Mouse (Mus musculus): Measurements from ENCODE around the gene Dpm2. TPM values are rescaled to one million over a fixed set of nuclear protein-coding genes. Genes with fewer than 3 reads are reported as not detected.

Gene Dpm2
- total and polyA plus RNA-seq, 2 experiments from 2014 or later, result 64.1 to 146 TPM

- Histone ChIP-seq H3K27ac (no peak overlapping the region), H3K4me2 (ENCODE audit: low read depth, low read length) (no peak overlapping the region), H3K9me3 (ENCODE audit: low read length) (no peaks in the 10 kb centered on the region), H3K9ac (replicated peaks; ENCODE audit: low read length) (no peak overlapping the region), H3K36me3 (ENCODE audit: insufficient read depth, low read length) (no peaks in the 10 kb centered on the region), H3K4me3 (ENCODE audit: low read length) (no peak overlapping the region), H3K27me3 (ENCODE audit: insufficient read depth, low read length) (no peaks in the 10 kb centered on the region), H3K4me1 (ENCODE audit: insufficient read depth, low read length) (peaks cover 16% of the 10 kb centered on the region; the same call in 1 of the 2 replicates)
- DNase-seq (ENCODE audit: low spot score), result no peak
- no peak for ATAC-seq
- WGBS, result 94% methylated on average over 5 of the region's 5 CpGs
- no peak for TF ChIP-seq CTCF (IDR thresholded peaks at IDR 0.05; ENCODE audit: low read depth)
These were observed 23.3 kb upstream of the Dpm2 start for GRCm38 (mm10) chr2:32547380-32547779.

DNA sequence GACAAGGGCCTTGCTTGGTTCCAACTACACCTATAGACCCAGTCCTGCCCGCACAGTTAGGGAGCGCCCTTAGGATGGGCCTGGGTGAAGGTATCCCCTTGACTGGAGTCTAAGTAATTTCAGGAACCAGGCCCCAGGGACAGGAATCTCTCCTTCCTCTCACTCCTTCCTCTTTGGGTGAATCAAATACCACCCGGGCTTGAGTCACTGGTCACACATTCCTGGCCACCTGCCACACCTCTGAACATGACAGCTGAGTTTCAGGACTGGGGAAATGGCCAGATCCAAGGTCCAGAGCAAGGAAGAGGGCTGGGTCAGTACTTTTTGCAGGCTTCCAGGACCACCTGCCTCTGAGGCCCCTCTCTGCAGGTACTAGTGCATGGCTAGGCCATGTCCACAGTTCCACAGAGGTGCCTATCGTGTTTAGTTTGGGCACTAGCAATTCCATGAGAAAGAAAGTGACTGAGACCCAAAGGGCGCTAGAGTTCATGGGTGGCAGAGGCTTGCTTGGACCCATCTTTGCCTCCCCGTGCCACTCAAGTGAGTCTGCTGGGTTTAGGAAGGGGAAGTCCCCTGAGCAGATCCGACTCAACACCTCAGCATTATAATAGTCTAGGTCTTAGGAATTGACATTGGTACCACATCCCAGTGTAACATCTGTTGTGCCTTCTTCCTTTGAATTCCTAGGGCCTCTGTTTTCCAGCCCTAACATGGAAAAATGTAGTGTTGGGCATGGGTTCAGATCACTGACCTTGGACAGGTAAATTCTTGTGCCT lies 22.5 kb upstream of the Dpm2 start:
- 90% methylated on average over 7 of the region's 7 CpGs for WGBS
- ATAC-seq, result no peak
- Histone ChIP-seq H3K4me1 (ENCODE audit: insufficient read depth, low read length) (peaks cover 8% of the 10 kb centered on the region; the same call in 1 of the 2 replicates), H3K9me3 (ENCODE audit: low read length) (no peaks in the 10 kb centered on the region), H3K4me2 (ENCODE audit: low read depth, low read length) (no peak overlapping the region), H3K9ac (replicated peaks; ENCODE audit: low read length) (no peak overlapping the region), H3K27ac (no peak overlapping the region), H3K4me3 (ENCODE audit: low read length) (no peak overlapping the region), H3K36me3 (ENCODE audit: insufficient read depth, low read length) (no peaks in the 10 kb centered on the region), H3K27me3 (ENCODE audit: insufficient read depth, low read length) (no peaks in the 10 kb centered on the region)
- no peak for DNase-seq (ENCODE audit: low spot score)
- TF ChIP-seq CTCF (IDR thresholded peaks at IDR 0.05; ENCODE audit: low read depth), result no peak

DNA sequence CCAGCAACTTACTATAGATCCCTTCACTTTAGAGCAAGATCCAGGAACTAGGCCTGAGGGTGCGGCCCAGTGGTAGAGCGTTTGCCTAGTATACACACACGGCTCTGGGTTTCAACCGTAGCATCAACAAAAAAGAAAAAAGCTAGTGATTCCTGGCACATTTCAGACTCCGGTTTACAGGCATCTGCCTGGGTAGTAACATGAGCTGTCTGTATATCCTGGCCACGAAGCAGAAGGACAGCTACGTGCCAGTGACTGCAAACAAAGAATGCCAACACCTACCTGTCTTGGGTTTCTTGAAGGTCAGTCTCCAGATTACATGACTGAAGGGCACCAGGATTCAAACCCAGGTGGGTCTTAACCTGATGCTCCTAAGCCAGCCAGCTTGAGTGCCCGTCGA lies 21.5 kb upstream of the Dpm2 start:
- Histone ChIP-seq H3K9ac (replicated peaks; ENCODE audit: low read length) (no peak overlapping the region), H3K27me3 (ENCODE audit: insufficient read depth, low read length) (no peaks in the 10 kb centered on the region), H3K27ac (no peak overlapping the region), H3K9me3 (ENCODE audit: low read length) (no peaks in the 10 kb centered on the region), H3K36me3 (ENCODE audit: insufficient read depth, low read length) (no peaks in the 10 kb centered on the region), H3K4me2 (ENCODE audit: low read depth, low read length) (no peak overlapping the region), H3K4me3 (ENCODE audit: low read length) (no peak overlapping the region), H3K4me1 (ENCODE audit: insufficient read depth, low read length) (peaks cover 8% of the 10 kb centered on the region; the same call in 1 of the 2 replicates)
- no peak for DNase-seq (ENCODE audit: low spot score)
- WGBS, result 90% methylated on average over 9 of the region's 9 CpGs
- ATAC-seq, result no peak
- no peak for TF ChIP-seq CTCF (IDR thresholded peaks at IDR 0.05; ENCODE audit: low read depth)

DNA sequence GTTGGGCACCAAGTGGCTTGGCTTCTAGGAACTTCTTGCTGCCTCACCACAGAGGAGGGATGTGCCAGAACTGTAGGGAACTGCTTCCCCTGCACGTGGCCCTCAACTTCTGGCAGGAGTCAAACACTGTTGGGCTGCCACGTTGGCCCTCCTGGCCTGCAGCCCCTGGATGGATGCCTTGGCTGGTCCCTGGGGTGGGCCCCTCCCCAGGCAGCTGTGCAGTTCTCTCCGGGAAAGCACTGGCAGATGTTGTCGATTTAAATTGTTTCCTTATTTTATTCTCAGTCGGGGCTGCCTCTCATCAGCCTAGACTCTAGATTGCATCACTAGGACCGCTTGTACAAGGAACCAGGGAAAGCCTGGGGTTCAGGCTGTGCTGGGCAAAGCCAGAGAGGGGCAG lies 20.9 kb upstream of the Dpm2 start:
- Histone ChIP-seq H3K4me3 (ENCODE audit: low read length) (no peak overlapping the region), H3K9ac (replicated peaks; ENCODE audit: low read length) (no peak overlapping the region), H3K27ac (0 out of 2 replicates have a peak overlapping the region, but pooled peaks have one; percentile 8), H3K4me1 (ENCODE audit: insufficient read depth, low read length) (peaks cover 8% of the 10 kb centered on the region; the same call in 1 of the 2 replicates), H3K4me2 (ENCODE audit: low read depth, low read length) (no peak overlapping the region), H3K27me3 (ENCODE audit: insufficient read depth, low read length) (no peaks in the 10 kb centered on the region), H3K36me3 (ENCODE audit: insufficient read depth, low read length) (no peaks in the 10 kb centered on the region), H3K9me3 (ENCODE audit: low read length) (no peaks in the 10 kb centered on the region)
- peak; percentile 17 for DNase-seq (ENCODE audit: low spot score)
- 55% methylated on average over 6 of the region's 6 CpGs for WGBS
- no peak for TF ChIP-seq CTCF (IDR thresholded peaks at IDR 0.05; ENCODE audit: low read depth)
- 0 out of 2 replicates have a peak, but pooled peaks have one; percentile 38 for ATAC-seq

DNA sequence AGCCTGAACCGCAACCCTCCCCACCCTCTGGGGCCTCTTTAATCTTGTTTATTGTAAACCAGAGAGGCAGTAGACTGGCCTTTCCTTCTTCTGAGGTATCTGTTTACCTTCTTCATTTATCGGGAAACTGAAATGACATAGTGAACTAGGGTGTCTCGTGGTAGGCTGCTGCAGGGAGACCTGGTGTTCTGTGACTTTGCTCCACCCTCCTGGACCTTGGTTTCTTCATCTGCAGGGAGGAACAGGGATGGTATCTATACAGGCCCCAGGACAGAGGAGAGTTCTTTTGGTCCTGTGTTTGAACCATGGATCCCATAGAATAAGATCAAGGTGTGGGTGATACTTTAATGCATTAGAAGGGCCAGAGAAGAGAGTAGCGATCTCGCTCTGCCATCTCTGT lies 19.4 kb upstream of the Dpm2 start:
- no peak overlapping the region for H3K27ac ChIP-seq
- H3K4me1 ChIP-seq (ENCODE audit: insufficient read depth, low read length), result peaks cover 8% of the 10 kb centered on the region; the same call in 1 of the 2 replicates
- H3K9ac ChIP-seq (replicated peaks; ENCODE audit: low read length), result no peak overlapping the region
- H3K4me3 ChIP-seq (ENCODE audit: low read length), result no peak overlapping the region
- no peak overlapping the region for H3K4me2 ChIP-seq (ENCODE audit: low read depth, low read length)
- 88% methylated on average over 5 of the region's 5 CpGs for WGBS
- no peak for TF ChIP-seq CTCF (IDR thresholded peaks at IDR 0.05; ENCODE audit: low read depth)
- no peak for DNase-seq (ENCODE audit: low spot score)
- no peaks in the 10 kb centered on the region for H3K9me3 ChIP-seq (ENCODE audit: low read length)
- H3K27me3 ChIP-seq (ENCODE audit: insufficient read depth, low read length), result no peaks in the 10 kb centered on the region
- ATAC-seq, result no peak
- no peaks in the 10 kb centered on the region for H3K36me3 ChIP-seq (ENCODE audit: insufficient read depth, low read length)

GRCm38 (mm10) chr2:32553592-32554148 lies 17.0 kb upstream of the Dpm2 start:
- ATAC-seq (no peak), DNase-seq (ENCODE audit: low spot score) (no peak)
- Histone ChIP-seq H3K4me2 (ENCODE audit: low read depth, low read length) (no peak overlapping the region), H3K9ac (replicated peaks; ENCODE audit: low read length) (no peak overlapping the region), H3K27me3 (ENCODE audit: insufficient read depth, low read length) (no peaks in the 10 kb centered on the region), H3K27ac (no peak overlapping the region), H3K4me1 (ENCODE audit: insufficient read depth, low read length) (peaks cover 8% of the 10 kb centered on the region; the same call in 1 of the 2 replicates), H3K36me3 (ENCODE audit: insufficient read depth, low read length) (no peaks in the 10 kb centered on the region), H3K4me3 (ENCODE audit: low read length) (no peak overlapping the region), H3K9me3 (ENCODE audit: low read length) (no peaks in the 10 kb centered on the region)
- no peak for TF ChIP-seq CTCF (IDR thresholded peaks at IDR 0.05; ENCODE audit: low read depth)
- 75% methylated on average over 7 of the region's 7 CpGs for WGBS

GRCm38 (mm10) chr2:32555484-32555883 lies 15.2 kb upstream of the Dpm2 start:
- ATAC-seq (no peak), DNase-seq (ENCODE audit: low spot score) (no peak)
- 27% methylated on average over 4 of the region's 4 CpGs for WGBS
- Histone ChIP-seq H3K36me3 (ENCODE audit: insufficient read depth, low read length) (no peaks in the 10 kb centered on the region), H3K4me2 (ENCODE audit: low read depth, low read length) (no peak overlapping the region), H3K9ac (replicated peaks; ENCODE audit: low read length) (no peak overlapping the region), H3K4me1 (ENCODE audit: insufficient read depth, low read length) (peaks cover 1% of the 10 kb centered on the region; the same call in 1 of the 2 replicates), H3K27ac (peak overlapping the region; percentile 36; the same call in 1 of the 2 replicates), H3K27me3 (ENCODE audit: insufficient read depth, low read length) (no peaks in the 10 kb centered on the region), H3K4me3 (ENCODE audit: low read length) (no peak overlapping the region), H3K9me3 (ENCODE audit: low read length) (no peaks in the 10 kb centered on the region)
- TF ChIP-seq CTCF (IDR thresholded peaks at IDR 0.05; ENCODE audit: low read depth), result no peak
